Mouse (Mus musculus): Measurements from ENCODE around the gene Psmd9.

DNA sequence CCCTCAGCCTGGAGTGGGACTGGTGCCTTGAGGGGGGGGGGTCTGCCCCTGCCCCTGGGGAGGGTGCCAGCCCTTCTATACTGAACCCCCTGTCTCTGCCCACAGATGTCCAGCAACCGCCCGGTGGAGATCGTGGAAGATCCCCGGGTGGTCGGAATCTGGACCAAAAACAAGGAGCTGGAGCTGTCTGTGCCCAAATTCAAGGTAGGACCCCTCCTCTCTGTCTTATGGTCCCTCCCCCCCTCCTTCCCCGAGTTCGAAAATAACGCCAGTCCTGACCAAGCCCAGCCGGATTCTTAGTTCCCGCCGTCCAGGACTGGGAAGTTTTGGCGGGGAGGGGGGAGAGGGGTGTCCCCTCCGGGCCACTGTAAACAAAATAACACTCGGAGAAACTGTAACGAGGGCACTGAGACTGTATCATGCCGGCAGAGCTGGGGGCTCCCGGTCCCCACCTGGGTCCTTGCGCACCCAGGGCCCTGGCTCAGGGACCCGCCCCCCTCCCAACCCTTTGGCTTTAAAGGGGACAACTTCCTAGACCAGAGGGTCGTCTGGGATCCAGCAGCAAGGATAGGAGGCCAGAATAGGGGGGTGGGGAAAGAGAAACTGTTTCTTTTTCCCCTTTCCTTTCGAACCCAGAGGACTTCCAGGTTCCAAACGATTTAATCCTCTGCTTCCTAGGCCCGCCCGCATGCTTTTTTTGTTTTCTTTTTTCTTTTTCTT, 25.8 kb upstream of the Psmd9 start:
- TF ChIP-seq CHD2 (IDR thresholded peaks at IDR 0.05; ENCODE audit: low read depth, low read length) (no peak), MAFK (IDR thresholded peaks at IDR 0.05; ENCODE audit: insufficient read depth, low read depth, low read length) (no peak)
